Mouse (Mus musculus): Measurements from ENCODE around the gene Tbck. TPM values are rescaled to one million over a fixed set of nuclear protein-coding genes. Genes with fewer than 3 reads are reported as not detected.

The Tbck gene
- total and polyA plus RNA-seq, 3 experiments = 3.7 to 14.0 (median 13.4) TPM

GRCm38 (mm10) chr3:132704216-132704615 lies 20.3 kb downstream of the Tbck start:
- H3K36me3 ChIP-seq (ENCODE audit: control insufficient read depth, insufficient read depth, low read length) = no peaks in the 10 kb centered on the region
- 82% methylated on average over 3 of the region's 3 CpGs for WGBS
- intact Hi-C loops (cut with DNase I) = no loop called here

DNA sequence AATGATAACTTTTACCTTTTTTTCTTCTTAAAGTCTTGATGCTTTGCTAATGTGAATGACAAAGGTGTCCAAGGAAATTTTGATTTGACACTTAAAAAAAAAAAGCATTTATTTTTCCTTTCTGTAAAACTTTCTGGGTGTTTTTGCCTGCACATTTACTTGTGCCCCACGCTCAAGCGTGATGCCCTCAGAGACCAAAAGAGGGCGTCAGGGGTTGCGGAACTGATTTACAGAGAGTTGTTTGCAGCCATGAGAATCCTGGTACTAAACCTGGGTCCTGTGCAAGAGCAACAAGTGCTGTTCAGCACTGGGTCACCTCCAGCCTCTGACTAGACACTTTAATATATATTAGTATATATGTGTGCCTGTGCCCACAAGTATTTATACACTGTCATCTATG lies 23.0 kb downstream of the Tbck start:
- no peak for DNase-seq
- 92% methylated on average over 4 of the region's 4 CpGs for WGBS
- no peak overlapping the region for H3K9ac ChIP-seq (ENCODE audit: low read depth, low read length)
- TF ChIP-seq EP300 (IDR thresholded peaks at IDR 0.05; ENCODE audit: insufficient read depth, low read depth, low read length) (no peak), POLR2A (IDR thresholded peaks at IDR 0.05; ENCODE audit: insufficient read depth, low read depth, low read length) (no peak), CTCF (IDR thresholded peaks at IDR 0.05) (no peak)
- intact Hi-C loops (cut with DNase I) = no loop called here
- H3K27ac ChIP-seq = no peak overlapping the region
- H3K4me3 ChIP-seq = no peak overlapping the region
- peaks cover 2% of the 10 kb centered on the region; the same call in 1 of the 2 replicates for H3K79me2 ChIP-seq (replicated peaks; ENCODE audit: control insufficient read depth, insufficient read depth, low read length)
- no peaks in the 10 kb centered on the region for H3K27me3 ChIP-seq (ENCODE audit: control insufficient read depth, insufficient read depth, low read length)
- no peaks in the 10 kb centered on the region for H3K36me3 ChIP-seq (ENCODE audit: control insufficient read depth, insufficient read depth, low read length)
- H3K4me1 ChIP-seq (ENCODE audit: control insufficient read depth, insufficient read depth, low read length) = no peaks in the 10 kb centered on the region

More at GRCm38 (mm10) chr3:132704216-132704615, 20.3 kb downstream of the Tbck start:
- Histone ChIP-seq H3K4me3 (no peak overlapping the region), H3K27me3 (ENCODE audit: control insufficient read depth, insufficient read depth, low read length) (no peaks in the 10 kb centered on the region), H3K27ac (no peak overlapping the region), H3K79me2 (replicated peaks; ENCODE audit: control insufficient read depth, insufficient read depth, low read length) (peaks cover 2% of the 10 kb centered on the region; the same call in 1 of the 2 replicates), H3K9ac (ENCODE audit: low read depth, low read length) (no peak overlapping the region), H3K4me1 (ENCODE audit: control insufficient read depth, insufficient read depth, low read length) (no peaks in the 10 kb centered on the region)
- TF ChIP-seq POLR2A (IDR thresholded peaks at IDR 0.05; ENCODE audit: insufficient read depth, low read depth, low read length) (no peak), CTCF (IDR thresholded peaks at IDR 0.05) (no peak), EP300 (IDR thresholded peaks at IDR 0.05; ENCODE audit: insufficient read depth, low read depth, low read length) (no peak)
- DNase-seq = no peak

DNA sequence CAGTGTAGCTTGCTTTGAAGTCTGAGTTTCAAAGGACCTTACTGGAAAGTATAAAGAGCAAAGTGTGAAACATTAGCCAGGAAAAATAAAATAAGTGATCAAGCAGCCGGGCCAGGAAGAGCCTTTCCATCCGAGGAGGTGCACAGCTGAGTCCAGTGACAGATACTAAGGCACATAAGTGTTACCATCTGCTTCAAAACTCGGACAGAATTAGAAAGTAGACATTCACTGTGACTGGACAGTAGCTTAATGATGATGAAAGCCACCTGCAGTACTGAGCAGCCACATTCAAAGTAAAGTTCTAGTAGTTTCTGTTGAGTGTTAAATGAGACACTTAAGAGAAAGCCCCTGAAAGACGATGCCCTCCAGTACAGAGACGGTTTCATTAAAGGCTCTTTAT lies 30.0 kb downstream of the Tbck start:
- intact Hi-C loops (cut with DNase I) = no loop called here
- Histone ChIP-seq H3K4me1 (ENCODE audit: control insufficient read depth, insufficient read depth, low read length) (no peaks in the 10 kb centered on the region), H3K9ac (ENCODE audit: low read depth, low read length) (no peak overlapping the region), H3K36me3 (ENCODE audit: control insufficient read depth, insufficient read depth, low read length) (no peaks in the 10 kb centered on the region), H3K79me2 (replicated peaks; ENCODE audit: control insufficient read depth, insufficient read depth, low read length) (no peaks in the 10 kb centered on the region), H3K27me3 (ENCODE audit: control insufficient read depth, insufficient read depth, low read length) (no peaks in the 10 kb centered on the region), H3K27ac (no peak overlapping the region), H3K4me3 (no peak overlapping the region)
- 70% methylated on average over 5 of the region's 5 CpGs for WGBS
- TF ChIP-seq POLR2A (IDR thresholded peaks at IDR 0.05; ENCODE audit: insufficient read depth, low read depth, low read length) = no peak
- DNase-seq = no peak

DNA sequence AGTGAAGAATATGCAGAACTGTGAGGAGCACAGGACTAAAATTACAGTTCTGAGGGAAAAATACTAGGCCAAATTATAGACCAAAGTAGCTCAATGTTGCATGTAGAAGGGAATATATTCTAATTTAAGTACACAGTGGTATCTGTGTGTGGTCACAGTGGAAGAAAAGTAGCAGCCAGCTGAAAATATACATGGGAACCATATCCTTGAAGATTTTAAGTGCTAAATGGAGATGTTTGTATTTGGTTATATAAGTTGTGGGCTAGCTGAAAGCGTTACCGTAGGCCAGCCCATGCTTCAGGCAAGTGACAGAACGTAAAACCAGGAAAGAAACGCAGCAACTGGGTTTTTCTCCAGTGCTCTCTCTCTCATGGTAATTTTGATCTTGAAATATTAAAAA lies 33.4 kb downstream of the Tbck start:
- DNase-seq = no peak
- 97% methylated on average over 4 of the region's 4 CpGs for WGBS
- no peak for TF ChIP-seq EP300 (IDR thresholded peaks at IDR 0.05; ENCODE audit: insufficient read depth, low read depth, low read length)
- no peak for TF ChIP-seq POLR2A (IDR thresholded peaks at IDR 0.05; ENCODE audit: insufficient read depth, low read depth, low read length)
- TF ChIP-seq CTCF (IDR thresholded peaks at IDR 0.05) = no peak

GRCm38 (mm10) chr3:132724326-132724725 lies 40.4 kb downstream of the Tbck start:
- H3K27me3 ChIP-seq (ENCODE audit: control insufficient read depth, insufficient read depth, low read length) = no peaks in the 10 kb centered on the region
- 93% methylated on average over 3 of the region's 3 CpGs for WGBS
- intact Hi-C loops (cut with DNase I) = no loop called here
- TF ChIP-seq EP300 (IDR thresholded peaks at IDR 0.05; ENCODE audit: insufficient read depth, low read depth, low read length) = no peak
- no peak for TF ChIP-seq POLR2A (IDR thresholded peaks at IDR 0.05; ENCODE audit: insufficient read depth, low read depth, low read length)
- DNase-seq = no peak
- H3K27ac ChIP-seq = no peak overlapping the region
- no peaks in the 10 kb centered on the region; the same call in 1 of the 2 replicates for H3K36me3 ChIP-seq (ENCODE audit: control insufficient read depth, insufficient read depth, low read length)
- no peak overlapping the region for H3K4me3 ChIP-seq
- H3K9ac ChIP-seq (ENCODE audit: low read depth, low read length) = no peak overlapping the region
- no peaks in the 10 kb centered on the region for H3K4me1 ChIP-seq (ENCODE audit: control insufficient read depth, insufficient read depth, low read length)
- no peaks in the 10 kb centered on the region for H3K79me2 ChIP-seq (replicated peaks; ENCODE audit: control insufficient read depth, insufficient read depth, low read length)

More for the DNA sequence above, 33.4 kb downstream of the Tbck start:
- Histone ChIP-seq H3K9ac (ENCODE audit: low read depth, low read length) (no peak overlapping the region), H3K79me2 (replicated peaks; ENCODE audit: control insufficient read depth, insufficient read depth, low read length) (no peaks in the 10 kb centered on the region), H3K36me3 (ENCODE audit: control insufficient read depth, insufficient read depth, low read length) (no peaks in the 10 kb centered on the region; the same call in 1 of the 2 replicates), H3K4me3 (no peak overlapping the region), H3K27ac (no peak overlapping the region), H3K27me3 (ENCODE audit: control insufficient read depth, insufficient read depth, low read length) (no peaks in the 10 kb centered on the region), H3K4me1 (ENCODE audit: control insufficient read depth, insufficient read depth, low read length) (no peaks in the 10 kb centered on the region)
- intact Hi-C loops (cut with DNase I) = no loop called here

- TF ChIP-seq POLR2A (IDR thresholded peaks at IDR 0.05; ENCODE audit: insufficient read depth, low read depth, low read length) = no peak
- no peak for TF ChIP-seq CTCF (IDR thresholded peaks at IDR 0.05)
- no peak for TF ChIP-seq EP300 (IDR thresholded peaks at IDR 0.05; ENCODE audit: insufficient read depth, low read depth, low read length)
- Histone ChIP-seq H3K79me2 (replicated peaks; ENCODE audit: control insufficient read depth, insufficient read depth, low read length) (no peaks in the 10 kb centered on the region), H3K27me3 (ENCODE audit: control insufficient read depth, insufficient read depth, low read length) (no peaks in the 10 kb centered on the region), H3K27ac (no peak overlapping the region), H3K4me3 (no peak overlapping the region), H3K9ac (ENCODE audit: low read depth, low read length) (no peak overlapping the region), H3K36me3 (ENCODE audit: control insufficient read depth, insufficient read depth, low read length) (no peaks in the 10 kb centered on the region), H3K4me1 (ENCODE audit: control insufficient read depth, insufficient read depth, low read length) (peaks cover 2% of the 10 kb centered on the region; the same call in 1 of the 2 replicates)
- WGBS = 81% methylated on average over 10 of the region's 10 CpGs
- no peak for DNase-seq
- intact Hi-C loops (cut with DNase I) = loop anchor here (5.0 kb wide), 1 partner anchor 348 kb away; the partner anchor contains the start of genes Gstcd and Ints12
Observed at GRCm38 (mm10) chr3:132744287-132745146, 60.6 kb downstream of the Tbck start.

Data from heart, adult 2 months (tissue).